Mouse (Mus musculus) hindbrain, postnatal 0 days (tissue): ENCODE measurements around the gene Ptpn18. TPM values are rescaled to one million over a fixed set of nuclear protein-coding genes. Genes with fewer than 3 reads are reported as not detected.

Experiments
- ATAC-seq: fragments of 200-750 bp; cut with Nextera tagmentation; 2 replicates; pipeline ENCODE4 v1.8.0; 2017; ENCODE audit warnings: mild to moderate bottlenecking, moderate TSS enrichment, moderate library complexity
- DNase-seq: peaks from one replicate; pipeline ENCODE4 v3.0.0-alpha.2; 2015; ENCODE audit warnings: low spot score
- H3K27ac ChIP-seq: fragments of 300-500 bp; sonication (generic); 2 replicates; pipeline ENCODE4 v1.5.1; 2014; ENCODE audit warnings: mild to moderate bottlenecking
- H3K27me3 ChIP-seq: fragments of 300-500 bp; sonication (generic); 2 replicates; pipeline ENCODE4 v1.6.1; 2014; ENCODE audit warnings: low read length, mixed read lengths; ENCODE audit not compliant: insufficient read depth
- H3K36me3 ChIP-seq: fragments of 300-500 bp; sonication (generic); 2 replicates; pipeline ENCODE4 v1.6.1; 2014; ENCODE audit warnings: low read length, mixed read lengths; ENCODE audit not compliant: insufficient read depth
- H3K4me1 ChIP-seq: fragments of 300-500 bp; sonication (generic); 2 replicates; pipeline ENCODE4 v1.6.1; 2014; ENCODE audit warnings: antibody characterized with exemption, low read length, mixed read lengths; ENCODE audit not compliant: insufficient read depth
- H3K4me2 ChIP-seq: fragments of 300-500 bp; sonication (generic); 2 replicates; pipeline ENCODE4 v1.6.1; 2014; ENCODE audit warnings: low read depth, mild to moderate bottlenecking, low read length, moderate library complexity, mixed read lengths
- H3K4me3 ChIP-seq: fragments of 300-500 bp; sonication (generic); 2 replicates; pipeline ENCODE4 v1.5.1; 2014; ENCODE audit warnings: low read length
- H3K9ac ChIP-seq: fragments of 300-500 bp; sonication (generic); replicated peaks from 2 replicates; pipeline ENCODE4 v1.6.1; 2014; ENCODE audit warnings: mild to moderate bottlenecking, low read length, moderate library complexity, mixed read lengths
- H3K9me3 ChIP-seq: fragments of 300-500 bp; sonication (generic); 2 replicates; pipeline ENCODE4 v1.6.1; 2016; ENCODE audit warnings: low read length, mixed read lengths
- CTCF ChIP-seq: IDR thresholded peaks from 2 replicates; pipeline ENCODE4 v1.5.1; 2016; ENCODE audit warnings: antibody characterized with exemption, control low read depth, low read depth
- WGBS: fragments of 180-500 bp; shearing (Covaris S2); extraction: QIAGEN DNeasy Blood & Tissue Kit; methylation state at CpG from one replicate; pipeline ENCODE4 v1.1.7; 2014; 5-methylcytosine and 5-hydroxymethylcytosine counted together
- polyA plus RNA-seq: library from polyadenylated mRNA; unstranded; fragments of >200 nt; fragmentation: Nextera tagmentation; extraction: Ambion mirVana; gene quantifications from 2 replicates; pipeline ENCODE4 v1.2.1, GENCODE M21; 2015
- total RNA-seq: library from RNA; depleted of rRNA; stranded (reverse); fragments of >200 nt; gene quantifications from 2 replicates; pipeline ENCODE4 v1.2.3, GENCODE M21; 2014

Gene Ptpn18
- total and polyA plus RNA-seq, 2 experiments from 2014 or later, result 0.63 to 6.9 TPM

DNA sequence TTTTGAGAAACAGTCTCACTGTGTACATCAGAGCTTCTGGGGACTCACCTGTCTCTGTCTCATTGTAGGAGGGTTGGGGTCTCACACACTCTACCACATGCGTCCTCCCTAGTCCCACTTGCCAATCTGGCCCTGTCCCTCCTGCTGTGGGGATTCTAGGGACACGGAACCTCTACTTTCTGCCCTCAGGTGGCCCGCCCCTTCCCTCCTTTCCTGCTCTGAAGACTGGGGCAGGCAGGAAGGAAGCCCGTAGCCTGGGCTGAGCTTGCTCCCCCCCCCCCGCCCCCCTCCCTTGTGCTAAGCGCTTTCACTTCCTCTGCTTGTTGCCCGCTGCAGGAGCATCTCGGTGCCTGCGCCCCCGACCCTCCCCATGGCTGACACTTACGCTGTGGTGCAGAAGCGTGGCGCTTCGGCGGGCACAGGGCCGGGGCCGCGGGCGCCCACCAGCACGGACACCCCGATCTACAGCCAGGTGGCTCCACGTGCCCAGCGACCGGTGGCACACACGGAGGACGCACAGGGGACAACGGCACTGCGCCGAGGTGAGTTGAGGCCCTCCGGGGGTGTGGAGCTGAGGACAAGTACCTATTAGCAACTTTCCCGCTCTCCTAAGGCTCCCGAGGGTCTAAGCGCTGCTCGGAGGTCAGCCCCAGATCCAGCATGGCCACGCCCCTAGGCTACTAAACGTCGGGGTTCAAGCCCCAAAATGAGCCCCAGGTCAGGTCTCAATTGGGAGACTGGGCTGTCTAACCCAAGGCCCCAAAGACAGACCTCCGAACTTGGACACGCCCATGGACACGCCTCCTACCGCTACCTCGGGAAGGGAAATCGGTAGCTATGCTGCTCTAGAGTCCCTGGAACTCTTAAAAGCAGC lies 13.1 kb downstream of the Ptpn18 start:
- H3K27me3 ChIP-seq, result no peaks in the 10 kb centered on the region; the same call in 1 of the 2 replicates
- peaks cover 4% of the 10 kb centered on the region; the same call in 1 of the 2 replicates for H3K4me1 ChIP-seq
- peak overlapping the region; percentile 96 for H3K4me2 ChIP-seq
- H3K9ac ChIP-seq, result peak overlapping the region; percentile 45
- ATAC-seq (peak; percentile 65), DNase-seq (peak; percentile 18)
- peak; percentile 19; the same call in 1 of the 2 replicates for TF ChIP-seq CTCF
- H3K9me3 ChIP-seq, result no peaks in the 10 kb centered on the region
- peak overlapping the region; percentile 48 for H3K4me3 ChIP-seq
- H3K27ac ChIP-seq, result no peak overlapping the region
- 1% methylated on average over 42 of the region's 43 CpGs for WGBS
- no peaks in the 10 kb centered on the region for H3K36me3 ChIP-seq

GRCm38 (mm10) chr1:34478891-34479655 lies 19.5 kb downstream of the Ptpn18 start:
- TF ChIP-seq CTCF, result no peak
- 74% methylated on average over 11 of the region's 11 CpGs for WGBS
- DNase-seq (no peak), ATAC-seq (no peak)
- no peaks in the 10 kb centered on the region for H3K9me3 ChIP-seq
- no peaks in the 10 kb centered on the region for H3K27me3 ChIP-seq
- H3K36me3 ChIP-seq, result no peaks in the 10 kb centered on the region
- no peak overlapping the region for H3K27ac ChIP-seq
- no peak overlapping the region for H3K9ac ChIP-seq
- H3K4me1 ChIP-seq, result no peaks in the 10 kb centered on the region
- no peak overlapping the region for H3K4me2 ChIP-seq
- no peak overlapping the region for H3K4me3 ChIP-seq

DNA sequence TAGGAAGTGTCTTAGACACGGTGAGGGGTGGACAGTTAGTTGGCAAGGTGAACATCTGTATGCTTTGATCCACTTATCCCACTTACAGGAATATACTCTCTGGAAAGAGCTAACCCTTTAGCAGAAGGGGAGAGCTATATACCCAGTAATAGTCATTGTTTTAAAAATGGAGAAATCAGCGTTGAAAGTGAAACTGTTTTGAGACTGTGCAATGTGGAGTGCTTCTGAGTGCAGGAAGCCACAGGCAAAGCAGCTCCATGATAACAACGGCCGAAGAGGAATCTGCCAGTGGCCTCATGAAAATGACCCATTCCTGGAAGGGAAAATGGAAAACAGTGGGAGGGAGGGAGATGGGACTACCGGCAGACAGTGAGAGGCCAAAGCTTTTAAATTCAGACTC lies 21.2 kb downstream of the Ptpn18 start:
- DNase-seq (no peak), ATAC-seq (no peak)
- H3K27ac ChIP-seq, result no peak overlapping the region
- H3K4me3 ChIP-seq, result no peak overlapping the region
- H3K9ac ChIP-seq, result no peak overlapping the region
- no peak overlapping the region for H3K4me2 ChIP-seq
- H3K27me3 ChIP-seq, result no peaks in the 10 kb centered on the region
- no peaks in the 10 kb centered on the region for H3K36me3 ChIP-seq
- 75% methylated on average over 5 of the region's 5 CpGs for WGBS
- H3K9me3 ChIP-seq, result no peaks in the 10 kb centered on the region
- no peaks in the 10 kb centered on the region for H3K4me1 ChIP-seq
- TF ChIP-seq CTCF, result no peak

DNA sequence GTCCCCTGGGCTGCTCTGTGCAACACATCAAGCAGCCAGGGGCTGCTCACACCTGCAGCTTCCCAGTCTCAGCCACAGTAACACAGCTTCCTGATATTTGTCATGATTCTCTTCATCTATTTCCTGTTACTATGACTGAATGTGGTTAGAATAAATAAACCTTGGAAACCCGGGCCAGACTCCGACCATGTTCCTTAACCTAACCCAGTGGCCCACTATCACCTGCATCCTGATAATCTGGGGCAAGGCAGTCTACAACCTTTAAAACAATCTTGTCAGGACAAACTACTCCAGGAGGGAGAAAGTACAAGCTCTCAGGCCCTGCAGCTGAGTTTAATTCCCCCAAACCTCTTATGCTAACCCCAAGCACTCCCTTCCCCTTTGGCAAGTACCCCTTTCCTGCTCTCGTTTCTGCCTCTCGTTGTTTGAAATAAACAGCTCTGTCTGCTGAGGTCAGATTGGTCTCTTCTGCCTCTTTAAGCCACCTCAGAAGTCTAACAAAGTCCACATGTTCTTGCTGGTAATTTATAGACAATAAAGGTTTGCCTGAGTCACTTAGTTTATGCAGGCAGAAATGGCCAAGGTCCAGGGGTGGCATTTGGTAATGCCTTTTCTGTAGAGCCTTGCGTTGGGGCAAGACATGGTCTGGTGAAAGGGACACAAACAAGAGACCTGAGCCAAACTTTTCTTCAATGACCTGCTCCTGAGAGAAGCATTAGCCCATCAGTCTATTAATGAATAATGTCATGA lies 22.5 kb downstream of the Ptpn18 start:
- no peak for TF ChIP-seq CTCF
- Histone ChIP-seq H3K9me3 (no peaks in the 10 kb centered on the region), H3K9ac (no peak overlapping the region), H3K27ac (no peak overlapping the region), H3K36me3 (no peaks in the 10 kb centered on the region), H3K4me2 (no peak overlapping the region), H3K27me3 (no peaks in the 10 kb centered on the region), H3K4me1 (no peaks in the 10 kb centered on the region), H3K4me3 (no peak overlapping the region)
- DNase-seq (no peak), ATAC-seq (no peak)
- WGBS, result 74% methylated on average over 5 of the region's 5 CpGs

DNA sequence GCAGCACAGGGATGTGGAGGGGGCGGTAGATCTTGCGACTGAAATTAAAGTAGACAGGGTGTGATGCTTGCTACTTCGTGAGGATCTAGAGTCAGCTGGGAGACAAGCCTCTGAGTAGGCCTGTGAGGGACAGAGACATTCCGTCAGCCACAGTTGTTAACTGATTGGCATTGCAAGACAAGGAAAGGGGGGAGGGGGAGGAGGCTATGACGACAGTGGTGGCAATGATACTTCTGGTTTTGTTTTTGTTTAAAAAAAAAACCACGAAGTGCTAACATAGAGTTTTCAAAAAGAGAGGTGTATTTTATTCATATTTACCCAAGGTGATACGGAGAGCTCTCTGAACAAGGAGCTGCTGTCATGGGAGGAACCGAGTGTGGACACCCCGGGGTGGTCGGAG lies 24.9 kb downstream of the Ptpn18 start:
- no peaks in the 10 kb centered on the region for H3K4me1 ChIP-seq
- no peaks in the 10 kb centered on the region for H3K9me3 ChIP-seq
- no peak overlapping the region for H3K4me3 ChIP-seq
- H3K36me3 ChIP-seq, result no peaks in the 10 kb centered on the region
- TF ChIP-seq CTCF, result no peak
- H3K4me2 ChIP-seq, result no peak overlapping the region
- ATAC-seq, result no peak
- no peaks in the 10 kb centered on the region for H3K27me3 ChIP-seq
- no peak overlapping the region for H3K27ac ChIP-seq
- 74% methylated on average over 10 of the region's 10 CpGs for WGBS
- no peak for DNase-seq
- H3K9ac ChIP-seq, result no peak overlapping the region

GRCm38 (mm10) chr1:34485461-34486188 lies 26.1 kb downstream of the Ptpn18 start:
- H3K9me3 ChIP-seq, result no peaks in the 10 kb centered on the region
- peak; percentile 79 for DNase-seq
- H3K36me3 ChIP-seq, result no peaks in the 10 kb centered on the region
- no peak overlapping the region; the same call in 1 of the 2 replicates for H3K27ac ChIP-seq
- H3K4me3 ChIP-seq, result peak overlapping the region; percentile 27
- WGBS, result 14% methylated on average over 25 of the region's 25 CpGs
- no peaks in the 10 kb centered on the region for H3K27me3 ChIP-seq
- H3K4me2 ChIP-seq, result peak overlapping the region; percentile 51
- peak; percentile 91 for TF ChIP-seq CTCF
- ATAC-seq, result peak; percentile 87
- peak overlapping the region; percentile 25; the same call in 1 of the 2 replicates for H3K9ac ChIP-seq
- H3K4me1 ChIP-seq, result no peaks in the 10 kb centered on the region
